Mouse (Mus musculus) thymus, postnatal 14 days (tissue): Measurements from ENCODE around the gene H1f0.
A peak's percentile ranks its signal among the peaks of the same experiment; 100 is the strongest.
"Not testable (repeated sequence)": the region's sequence is repeated elsewhere in the genome, so short reads cannot be mapped to it uniquely, and the experiment has no call there.

Experiments
- DNase-seq: peaks from one replicate; pipeline ENCODE4 v3.0.0; 2021

H1f0 gene

GRCm38 (mm10) chr15:79006638-79007037 is 21.6 kb upstream of the H1f0 start:
- DNase-seq = peak; percentile 30

GRCm38 (mm10) chr15:79007059-79007458 is 21.2 kb upstream of the H1f0 start:
- DNase-seq = no peak

DNA sequence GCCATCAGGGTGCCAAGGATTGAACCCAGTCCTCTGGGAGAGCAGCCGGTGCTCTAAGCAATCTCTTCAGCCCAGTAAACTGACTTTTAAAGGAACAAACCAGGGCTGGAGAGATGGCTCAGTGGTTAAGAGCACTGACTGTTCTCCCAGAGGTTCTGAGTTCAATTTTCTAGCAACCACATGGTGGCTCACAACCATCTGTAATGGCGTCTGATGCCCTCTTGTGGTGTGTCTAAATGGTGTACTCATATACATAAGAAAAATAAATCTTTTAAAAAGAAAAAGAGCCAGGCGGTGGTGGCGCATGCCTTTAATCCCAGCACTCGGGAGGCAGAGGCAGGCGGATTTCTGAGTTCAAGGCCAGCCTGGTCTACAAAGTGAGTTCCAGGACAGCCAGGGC is 20.4 kb upstream of the H1f0 start:
- not testable (repeated sequence) for DNase-seq

DNA sequence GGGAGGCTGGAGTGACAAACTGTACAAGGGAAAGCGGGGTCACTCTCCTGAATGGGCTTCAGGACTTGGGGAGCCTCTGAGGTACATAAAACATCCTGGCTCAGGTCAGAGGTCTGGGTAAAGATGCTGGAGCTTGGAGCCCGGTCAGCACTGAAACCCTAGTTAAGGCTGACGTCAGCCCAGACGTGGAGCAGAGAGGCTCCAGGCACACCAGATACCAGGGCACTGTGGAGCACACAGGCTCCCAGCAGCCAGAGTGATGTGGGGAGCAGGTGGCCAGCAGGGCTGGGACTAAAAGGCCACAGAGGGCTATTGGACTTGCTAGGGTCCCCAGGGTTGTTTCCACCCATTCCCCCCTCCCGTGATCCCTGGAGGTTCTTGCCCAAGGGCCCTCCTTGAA is 18.5 kb upstream of the H1f0 start:
- DNase-seq = no peak

- no peak for DNase-seq
Observed at GRCm38 (mm10) chr15:79011550-79011949, 16.7 kb upstream of the H1f0 start.

DNA sequence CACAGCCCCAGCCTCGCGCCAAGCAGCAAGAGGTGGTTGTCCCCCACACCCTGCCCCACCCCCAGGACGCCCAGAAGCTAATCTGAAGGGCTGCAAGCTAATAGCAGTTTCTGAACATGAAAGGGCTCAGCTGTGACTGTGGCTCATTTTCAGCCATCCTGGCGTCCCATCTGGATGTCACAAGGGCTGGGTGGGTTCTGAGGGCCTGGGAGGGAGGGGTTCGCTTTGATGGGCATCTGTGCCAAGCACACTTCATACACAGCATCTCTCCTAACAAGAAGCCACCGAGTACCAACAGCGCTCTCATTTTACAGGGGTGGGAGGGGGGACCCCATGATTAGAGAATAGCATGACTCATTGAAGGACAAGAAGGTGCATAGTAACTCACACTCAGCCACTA is 14.9 kb upstream of the H1f0 start:
- no peak for DNase-seq

DNA sequence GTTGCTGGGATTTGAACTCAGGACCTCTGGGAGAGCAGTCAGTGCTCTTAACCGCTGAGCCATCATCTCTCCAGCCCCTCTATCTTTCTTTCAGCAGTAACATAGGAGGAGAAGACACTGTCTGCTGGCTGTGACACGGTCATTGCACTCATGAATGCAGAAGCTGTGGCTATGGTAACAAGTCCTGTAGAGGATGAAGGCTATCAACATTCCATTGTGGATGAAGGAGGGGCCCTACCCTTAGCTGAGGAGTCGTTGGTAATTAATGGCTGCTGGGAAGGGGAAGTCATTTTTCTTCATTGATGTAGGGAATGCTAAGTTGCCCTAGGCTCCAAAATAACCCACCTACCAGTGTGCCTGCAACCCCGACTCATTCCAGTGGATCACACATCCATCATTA is 10.1 kb upstream of the H1f0 start:
- no peak for DNase-seq

DNA sequence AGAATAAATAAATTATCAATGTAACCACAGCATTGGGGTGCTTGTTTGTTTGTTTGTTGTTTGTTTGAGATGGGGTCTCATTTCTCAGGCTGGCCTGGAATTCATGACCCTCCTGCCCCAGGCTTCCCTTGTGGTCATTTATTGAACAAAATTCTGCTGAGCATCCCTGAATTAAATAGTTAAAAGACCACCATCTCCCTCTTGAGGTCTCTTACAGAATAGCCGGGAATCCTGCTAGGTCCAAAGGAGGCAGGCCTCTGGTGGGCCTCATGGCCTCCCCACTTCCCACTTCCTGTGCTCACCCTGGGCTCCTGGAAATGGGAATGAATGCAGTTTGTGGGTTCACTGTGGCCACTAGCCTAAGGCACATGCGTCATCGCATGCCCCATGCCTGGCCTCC is 9.4 kb upstream of the H1f0 start:
- DNase-seq = no peak

DNA sequence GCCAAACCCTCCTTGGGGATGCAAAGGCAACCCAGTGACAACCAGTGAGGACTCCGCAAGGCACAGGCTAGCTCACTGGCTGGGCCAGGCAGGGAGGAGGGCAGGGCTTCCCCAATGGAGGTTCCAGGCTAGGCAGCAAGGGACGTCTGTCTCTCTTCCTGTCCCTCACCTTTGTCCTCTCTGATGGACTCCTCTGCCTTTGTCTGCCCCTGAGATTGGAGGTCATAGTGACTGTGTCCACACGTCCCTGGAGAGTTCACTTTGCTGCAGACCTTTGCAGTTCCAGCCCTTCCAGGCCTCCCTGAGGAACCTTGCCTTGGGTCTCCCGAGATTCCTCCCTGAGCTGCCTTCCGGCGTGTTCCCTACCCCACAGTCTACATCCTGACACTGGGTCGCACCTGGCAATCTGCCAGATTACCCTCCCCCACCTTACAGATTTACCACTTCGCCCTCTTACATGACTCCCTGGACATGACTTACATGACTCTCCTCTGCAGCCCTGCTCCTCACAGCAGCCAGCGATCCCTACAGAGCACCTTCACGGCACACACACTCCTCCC is 5.5 kb upstream of the H1f0 start:
- DNase-seq = no peak

GRCm38 (mm10) chr15:79023366-79023765 is 4.9 kb upstream of the H1f0 start:
- no peak for DNase-seq

GRCm38 (mm10) chr15:79025687-79026308 is 2.5 kb upstream of the H1f0 start:
- no peak for DNase-seq

DNA sequence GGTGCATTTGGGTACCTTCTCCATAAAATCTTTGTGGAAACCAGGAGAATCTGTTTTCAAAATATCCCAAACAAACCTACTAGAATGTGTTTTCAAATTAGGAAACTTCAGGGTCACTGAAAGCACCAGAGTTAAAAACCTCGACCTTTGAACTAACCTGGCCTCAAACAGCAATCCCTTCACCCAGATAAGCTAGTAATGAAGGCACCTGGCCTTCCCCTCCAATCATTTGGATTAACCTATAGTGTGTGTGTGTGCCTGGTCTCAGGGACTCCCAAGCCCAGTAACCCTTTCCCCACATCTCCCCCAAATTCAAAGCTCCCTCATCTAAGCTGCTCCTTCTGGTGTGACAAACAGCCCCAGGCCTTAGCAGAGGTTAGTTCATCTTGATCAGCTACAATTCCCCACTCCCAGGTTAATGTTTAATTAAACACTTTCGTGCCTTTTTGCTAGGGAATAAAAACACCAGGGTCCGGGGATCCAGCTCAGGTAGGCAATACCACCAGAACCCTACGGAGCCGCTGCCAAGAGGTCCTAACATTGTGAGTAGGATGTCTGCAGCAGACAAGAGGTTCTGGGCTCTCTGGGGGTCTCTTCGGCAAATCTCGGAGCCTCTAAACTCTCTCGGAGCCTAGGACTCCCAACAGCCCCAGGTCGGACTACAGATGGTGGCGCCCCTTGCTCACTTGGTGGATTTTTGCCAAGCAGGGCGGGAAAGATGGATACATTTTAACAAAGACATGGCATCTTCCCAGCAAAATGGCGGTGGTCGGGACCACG is 1.5 kb upstream of the H1f0 start:
- no peak for DNase-seq

DNA sequence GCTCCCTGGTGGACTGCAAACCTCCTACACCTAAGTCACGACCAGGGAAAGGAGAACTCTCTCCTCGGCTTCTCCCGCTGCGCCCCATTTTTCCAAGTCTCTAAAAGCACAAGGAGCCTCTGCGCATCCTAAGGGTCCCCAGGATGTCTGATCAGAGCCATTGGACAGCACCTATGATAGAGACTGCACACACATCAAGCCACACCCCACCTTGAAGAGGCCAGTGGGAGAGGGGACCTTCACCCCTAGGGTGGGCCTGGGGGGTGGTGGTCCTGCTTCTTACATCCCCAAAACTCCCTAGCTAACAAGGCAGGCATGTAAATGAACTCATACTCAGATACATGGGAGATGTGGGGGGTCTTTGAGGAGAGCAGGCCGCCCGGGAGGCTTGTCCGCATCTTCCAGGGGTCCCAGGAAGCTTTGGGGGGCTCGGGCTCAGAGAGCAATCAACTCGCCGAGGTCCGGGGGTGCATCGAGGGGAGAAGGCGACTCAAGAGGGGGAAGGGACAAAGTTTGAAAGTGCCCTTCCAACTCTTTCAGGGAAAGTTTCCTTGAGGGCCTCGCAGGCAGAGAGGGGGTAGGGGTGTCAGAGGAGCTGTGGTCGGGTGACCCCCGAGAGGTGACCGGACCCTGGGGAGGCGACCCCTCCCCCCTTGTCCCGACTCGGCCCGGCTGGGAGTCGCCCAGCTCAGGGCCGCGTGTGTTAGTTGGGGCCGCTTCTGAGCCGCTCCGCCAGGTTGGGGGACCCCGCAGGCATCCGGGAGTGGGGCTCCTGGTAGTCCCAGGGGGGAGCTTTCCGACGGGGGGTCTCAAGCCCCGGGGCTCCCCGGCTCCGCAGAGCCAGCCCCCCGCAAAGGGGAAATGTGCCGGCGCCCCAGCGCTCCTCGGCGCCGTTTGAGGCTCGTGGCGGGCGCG is 702 bp upstream of the H1f0 start:
- peak; percentile 45 for DNase-seq

GRCm38 (mm10) chr15:79028823-79029484 is 704 bp downstream of the H1f0 start:
- no peak for DNase-seq

DNA sequence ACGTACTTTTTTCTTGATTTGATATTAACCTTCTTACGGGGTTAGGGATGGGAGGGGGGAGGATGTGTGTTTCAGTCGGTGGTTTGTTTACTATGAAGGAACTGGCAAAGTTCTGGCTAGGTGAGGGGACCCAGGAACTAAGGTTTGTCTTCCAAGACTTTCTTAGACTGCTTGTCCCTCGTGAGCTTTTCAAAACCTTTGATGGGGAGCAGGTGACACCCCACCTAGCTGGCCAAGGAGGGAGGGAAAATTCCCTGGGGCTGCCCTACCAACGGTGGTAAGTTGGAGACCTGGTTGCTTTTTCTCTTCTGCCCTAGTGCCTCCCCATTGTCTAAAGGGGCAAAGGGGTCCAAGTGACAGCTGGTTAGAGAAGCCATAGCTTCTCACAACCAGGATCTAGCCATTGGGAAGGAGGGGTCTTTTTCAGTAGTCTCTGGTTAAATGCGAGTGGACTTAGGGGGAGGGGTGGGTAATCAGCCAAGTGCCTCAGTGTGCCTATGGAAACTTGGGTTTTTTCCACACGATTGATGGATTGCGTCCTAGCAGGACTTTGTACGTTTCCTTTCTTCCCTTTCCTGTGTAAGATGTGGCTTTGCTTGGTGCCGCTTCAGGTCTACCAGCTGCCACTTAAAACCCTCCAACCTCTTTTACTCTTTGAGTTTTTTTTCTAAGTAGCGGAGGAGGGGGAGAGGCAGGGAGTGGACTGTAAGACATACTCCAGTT is 1.4 kb downstream of the H1f0 start:
- peak; percentile 46 for DNase-seq

DNA sequence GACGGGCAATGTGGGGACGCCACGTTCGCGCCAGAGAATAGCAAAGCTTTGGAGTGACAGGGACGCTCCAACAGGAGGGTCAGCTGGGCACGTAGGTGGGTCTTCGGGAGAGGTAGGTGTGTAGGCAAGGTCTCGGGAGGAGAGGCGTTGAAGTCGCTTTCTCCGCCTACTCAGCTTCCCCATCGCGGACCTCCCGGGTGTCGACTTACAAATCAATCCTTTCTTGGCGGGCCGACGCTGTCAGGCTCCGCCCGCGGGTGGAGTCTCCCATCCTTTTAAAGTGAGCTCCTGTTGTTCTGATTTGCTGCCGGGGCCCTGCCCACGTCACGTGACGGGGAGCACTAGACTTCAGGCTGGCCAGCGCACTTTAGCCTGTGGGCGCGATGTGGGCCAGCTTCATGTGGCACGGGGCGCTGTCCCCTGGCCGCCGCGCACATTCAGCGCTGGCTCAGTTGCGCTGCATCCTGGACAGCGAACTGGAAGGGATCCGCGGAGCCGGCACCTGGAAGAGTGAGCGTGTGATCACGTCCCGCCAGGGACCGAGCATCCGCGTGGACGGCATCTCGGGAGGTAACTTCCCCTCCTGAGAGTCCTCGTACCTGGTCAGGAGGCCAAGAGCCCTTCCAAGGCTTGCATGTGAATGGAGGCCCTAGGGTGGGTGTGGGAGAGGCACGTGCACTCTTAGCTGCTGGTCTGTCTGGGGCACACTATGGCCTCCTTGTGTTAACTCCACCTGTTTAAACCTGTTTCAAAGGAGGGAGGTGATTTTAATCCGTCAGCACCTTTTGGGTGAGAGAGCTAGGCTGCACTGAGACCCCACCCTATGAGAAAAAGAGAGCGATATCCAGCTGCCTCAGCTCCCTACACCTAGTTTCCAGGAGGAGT is 2.5 kb downstream of the H1f0 start:
- peak; percentile 69 for DNase-seq

DNA sequence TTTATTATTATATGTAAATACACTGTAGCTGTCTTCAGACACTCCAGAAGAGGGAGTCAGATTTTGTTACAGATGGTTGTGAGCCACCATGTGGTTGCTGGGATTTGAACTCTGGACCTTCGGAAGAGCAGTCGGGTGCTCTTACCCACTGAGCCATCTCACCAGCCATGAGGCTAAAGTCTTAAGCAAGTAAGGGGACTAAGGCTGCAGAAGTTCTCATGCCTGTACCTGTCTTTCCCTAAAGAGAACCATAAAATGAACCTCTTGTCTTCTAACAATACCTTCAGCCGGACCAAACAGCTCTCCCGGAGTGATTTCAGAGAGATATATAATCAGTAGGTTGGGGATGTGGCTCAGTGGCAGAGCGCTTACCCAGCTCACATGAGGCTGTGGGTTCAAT is 3.7 kb downstream of the H1f0 start:
- DNase-seq = not testable (repeated sequence)

- peak; percentile 73 for DNase-seq
Observed at GRCm38 (mm10) chr15:79037913-79038328, 9.7 kb downstream of the H1f0 start.

- no peak for DNase-seq
Observed at GRCm38 (mm10) chr15:79038331-79038730, 10.1 kb downstream of the H1f0 start.

DNA sequence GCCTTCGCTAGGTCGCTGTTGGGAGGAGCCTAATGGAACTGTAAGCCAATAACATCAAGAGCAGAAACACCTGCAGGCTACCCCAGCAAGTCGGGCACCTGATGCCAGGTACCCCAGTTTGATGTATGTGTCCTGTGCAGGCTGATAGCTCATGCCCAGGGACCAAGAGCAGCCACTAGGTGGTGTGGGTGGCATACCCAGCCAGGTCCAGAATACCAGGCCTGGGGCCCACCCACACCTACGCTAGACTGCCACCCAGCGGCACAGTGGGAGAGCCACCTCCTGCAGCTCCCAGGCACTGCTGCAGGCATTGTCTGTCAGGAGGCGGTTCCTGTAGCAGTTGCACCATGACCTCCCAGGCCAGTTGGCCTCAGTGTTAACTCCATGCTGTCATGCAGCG is 10.6 kb downstream of the H1f0 start:
- DNase-seq = peak; percentile 94
